Mouse (Mus musculus) hindbrain, embryonic 12.5 days (tissue): ENCODE data around the gene Tmem265. TPM values are rescaled to one million over a fixed set of nuclear protein-coding genes. Genes with fewer than 3 reads are reported as not detected.

ENCODE experiments used
- ATAC-seq: fragments of 200-750 bp; cut with Nextera tagmentation; 2 replicates; pipeline ENCODE4 v1.8.0; 2017; ENCODE audit warnings: moderate TSS enrichment; ENCODE audit not compliant: low FRiP score
- H3K27ac ChIP-seq: fragments of 300-500 bp; sonication (generic); 2 replicates; pipeline ENCODE4 v1.5.1; 2016; ENCODE audit warnings: mild to moderate bottlenecking
- H3K27me3 ChIP-seq: fragments of 300-500 bp; sonication (generic); 2 replicates; pipeline ENCODE4 v1.6.1; 2016; ENCODE audit warnings: mild to moderate bottlenecking
- H3K36me3 ChIP-seq: fragments of 300-500 bp; sonication (generic); 2 replicates; pipeline ENCODE4 v1.6.1; 2016; ENCODE audit warnings: mild to moderate bottlenecking
- H3K4me1 ChIP-seq: fragments of 300-500 bp; sonication (generic); 2 replicates; pipeline ENCODE4 v1.6.1; 2016
- H3K4me2 ChIP-seq: fragments of 300-500 bp; sonication (generic); replicated peaks from 2 replicates; pipeline ENCODE4 v1.6.1; 2016; ENCODE audit warnings: mild to moderate bottlenecking
- H3K4me3 ChIP-seq: fragments of 300-500 bp; sonication (generic); 2 replicates; pipeline ENCODE4 v1.5.1; 2016; ENCODE audit warnings: mild to moderate bottlenecking
- H3K9ac ChIP-seq: fragments of 300-500 bp; sonication (generic); 2 replicates; pipeline ENCODE4 v1.6.1; 2016; ENCODE audit warnings: mild to moderate bottlenecking, moderate library complexity
- H3K9me3 ChIP-seq: fragments of 300-500 bp; sonication (generic); replicated peaks from 2 replicates; pipeline ENCODE4 v1.6.1; 2016; ENCODE audit warnings: mild to moderate bottlenecking
- WGBS: fragments of 180-500 bp; shearing (Covaris S2); methylation state at CpG from one replicate; pipeline ENCODE4 v1.1.7; 2016; 5-methylcytosine and 5-hydroxymethylcytosine counted together
- polyA plus RNA-seq: library from polyadenylated mRNA; unstranded; fragments of >200 nt; fragmentation: Nextera tagmentation; extraction: Ambion mirVana; gene quantifications from 2 replicates; pipeline ENCODE4 v1.2.1, GENCODE M21; 2016

Tmem265 gene
- polyA plus RNA-seq, 1 experiment from 2014 or later: 5.4 TPM

DNA sequence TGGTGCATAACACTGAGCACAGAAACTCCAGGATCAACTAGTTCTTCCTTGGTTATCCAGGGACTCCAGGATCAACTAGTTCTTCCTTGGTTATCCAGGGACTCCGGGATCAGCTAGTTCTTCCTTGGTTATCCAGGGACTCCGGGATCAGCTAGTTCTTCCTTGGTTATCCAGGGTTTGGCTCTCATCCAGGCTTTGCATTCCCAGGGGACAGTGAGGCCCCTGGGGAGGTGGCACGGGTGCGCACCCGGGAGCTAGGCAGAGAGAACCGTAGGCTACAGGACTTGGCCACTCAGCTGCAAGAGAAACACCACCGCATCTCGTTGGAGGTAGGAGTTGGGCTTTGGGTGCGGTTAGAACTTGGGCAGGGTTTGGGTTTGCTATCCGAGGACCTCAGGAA is 29.9 kb downstream of the Tmem265 start:
- no peak for ATAC-seq
- Histone ChIP-seq H3K9me3 (no peaks in the 10 kb centered on the region), H3K4me3 (no peak overlapping the region), H3K4me2 (no peak overlapping the region), H3K9ac (no peak overlapping the region), H3K4me1 (peaks cover 19% of the 10 kb centered on the region), H3K27me3 (no peaks in the 10 kb centered on the region), H3K36me3 (peaks cover 60% of the 10 kb centered on the region), H3K27ac (no peak overlapping the region)
- 95% methylated on average over 10 of the region's 10 CpGs for WGBS

DNA sequence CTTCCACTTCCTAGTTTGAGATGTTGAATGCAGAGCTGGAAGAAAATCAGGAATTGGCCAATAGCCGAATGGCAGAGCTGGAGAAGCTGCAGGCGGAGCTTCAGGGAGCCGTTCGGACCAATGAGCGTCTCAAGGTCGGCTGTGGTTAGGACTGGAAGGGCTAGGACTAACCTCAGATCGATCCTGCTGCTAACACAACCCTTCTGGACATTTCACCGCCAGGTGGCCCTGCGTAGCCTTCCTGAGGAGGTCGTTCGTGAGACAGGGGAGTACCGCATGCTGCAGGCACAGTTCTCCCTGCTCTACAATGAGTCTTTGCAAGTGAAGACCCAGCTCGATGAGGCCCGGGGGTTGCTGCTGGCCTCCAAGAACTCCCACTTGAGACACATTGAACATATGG is 31.4 kb downstream of the Tmem265 start:
- 90% methylated on average over 14 of the region's 14 CpGs for WGBS
- Histone ChIP-seq H3K4me1 (peaks cover 12% of the 10 kb centered on the region), H3K27ac (no peak overlapping the region), H3K9ac (no peak overlapping the region), H3K9me3 (no peaks in the 10 kb centered on the region), H3K4me2 (no peak overlapping the region), H3K36me3 (peaks cover 74% of the 10 kb centered on the region), H3K27me3 (no peaks in the 10 kb centered on the region), H3K4me3 (no peak overlapping the region)
- ATAC-seq: no peak

DNA sequence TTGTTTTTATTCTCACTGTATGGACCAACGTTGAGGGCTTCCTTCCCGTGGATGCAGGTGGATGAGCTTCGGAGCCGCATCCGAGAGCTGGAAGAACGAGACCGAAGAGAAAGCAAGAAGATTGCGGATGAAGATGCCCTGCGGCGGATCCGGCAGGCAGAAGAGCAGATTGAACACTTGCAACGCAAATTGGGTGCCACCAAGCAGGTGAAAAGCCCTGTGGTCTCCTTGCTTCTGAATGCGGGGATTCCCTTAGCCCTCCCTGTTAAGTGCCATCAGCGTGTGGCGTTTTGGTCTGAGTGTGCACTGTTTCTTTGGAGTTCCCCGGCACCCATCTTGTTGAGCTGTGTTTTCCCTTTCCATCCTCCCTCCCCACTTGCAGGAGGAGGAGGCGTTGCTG is 35.6 kb downstream of the Tmem265 start:
- Histone ChIP-seq H3K4me2 (no peak overlapping the region), H3K27me3 (no peaks in the 10 kb centered on the region), H3K4me3 (no peak overlapping the region), H3K9me3 (no peaks in the 10 kb centered on the region), H3K4me1 (no peaks in the 10 kb centered on the region), H3K9ac (no peak overlapping the region), H3K36me3 (peaks cover 98% of the 10 kb centered on the region), H3K27ac (no peak overlapping the region)
- 94% methylated on average over 17 of the region's 17 CpGs for WGBS
- ATAC-seq: no peak

DNA sequence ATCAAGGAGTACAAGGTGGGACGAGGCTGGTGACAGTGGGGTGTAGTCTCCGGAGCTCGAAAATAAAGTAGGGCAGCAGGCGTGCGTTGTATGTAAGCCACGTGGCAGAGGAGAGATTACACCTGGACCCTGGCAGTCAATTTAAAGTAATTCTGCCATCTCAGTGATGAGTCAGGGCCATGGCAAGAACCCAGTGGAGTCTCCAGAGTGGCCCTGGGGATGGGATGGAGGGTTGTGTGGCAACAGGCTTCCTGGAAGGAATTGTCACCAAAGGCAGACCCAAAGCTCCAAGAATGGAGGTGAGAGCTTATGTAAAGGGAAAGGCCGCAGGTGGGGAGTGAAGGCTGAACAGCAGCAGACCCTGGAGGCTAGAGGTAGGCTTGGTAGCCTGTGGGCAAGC is 39.4 kb downstream of the Tmem265 start:
- WGBS: 97% methylated on average over 7 of the region's 7 CpGs
- Histone ChIP-seq H3K4me1 (no peaks in the 10 kb centered on the region), H3K9ac (no peak overlapping the region), H3K27ac (no peak overlapping the region), H3K4me3 (no peak overlapping the region), H3K4me2 (no peak overlapping the region), H3K27me3 (no peaks in the 10 kb centered on the region), H3K9me3 (no peaks in the 10 kb centered on the region), H3K36me3 (peaks cover 92% of the 10 kb centered on the region)
- no peak for ATAC-seq

DNA sequence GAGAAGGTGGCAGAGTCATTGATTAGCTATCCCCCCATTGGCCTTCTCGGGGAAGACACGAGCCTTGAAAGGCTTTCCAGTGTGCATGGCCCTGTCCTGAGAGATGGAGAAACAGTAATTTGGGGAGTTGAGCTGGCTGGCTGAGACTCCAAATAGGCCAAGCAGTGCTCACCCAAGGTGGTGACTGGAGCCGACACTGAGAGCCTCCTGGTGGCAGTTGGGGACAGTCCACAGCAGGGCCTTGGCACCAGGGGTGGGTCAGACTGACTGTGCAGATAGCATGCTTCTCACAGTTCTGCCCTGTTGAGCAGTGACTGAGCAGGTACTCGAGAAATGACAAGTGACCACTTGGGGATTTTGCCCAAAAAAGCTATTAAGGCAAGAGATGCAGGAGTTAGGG is 40.5 kb downstream of the Tmem265 start:
- H3K36me3 ChIP-seq: peaks cover 88% of the 10 kb centered on the region
- H3K4me3 ChIP-seq: no peak overlapping the region
- no peak overlapping the region for H3K27ac ChIP-seq
- H3K9ac ChIP-seq: no peak overlapping the region
- no peak overlapping the region for H3K4me2 ChIP-seq
- H3K4me1 ChIP-seq: no peaks in the 10 kb centered on the region
- WGBS: 91% methylated on average over 4 of the region's 4 CpGs
- no peaks in the 10 kb centered on the region for H3K9me3 ChIP-seq
- ATAC-seq: no peak
- H3K27me3 ChIP-seq: no peaks in the 10 kb centered on the region

DNA sequence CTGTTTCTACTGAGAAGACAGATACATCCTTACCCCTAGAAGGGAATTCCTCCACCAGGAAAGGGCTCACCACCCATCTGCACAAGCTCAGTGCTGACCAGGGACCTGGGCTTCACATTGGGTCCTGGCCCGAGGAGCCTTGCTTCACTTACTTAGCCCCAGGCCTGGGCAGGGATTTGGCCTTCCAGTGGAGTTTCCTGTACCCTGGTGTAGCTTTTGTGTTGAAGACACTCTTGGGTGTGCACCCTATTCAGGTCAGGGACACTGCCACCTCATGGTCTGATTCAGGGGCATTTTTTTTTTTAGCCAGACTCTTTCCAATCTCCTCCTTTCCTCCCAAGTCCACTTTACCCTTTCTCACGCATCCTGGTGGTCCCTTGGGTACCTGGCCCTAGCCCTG is 41.7 kb downstream of the Tmem265 start:
- WGBS: 95% methylated on average over 2 of the region's 2 CpGs
- H3K27ac ChIP-seq: no peak overlapping the region
- H3K4me3 ChIP-seq: no peak overlapping the region
- no peak for ATAC-seq
- H3K4me1 ChIP-seq: no peaks in the 10 kb centered on the region
- no peaks in the 10 kb centered on the region for H3K9me3 ChIP-seq
- no peaks in the 10 kb centered on the region for H3K27me3 ChIP-seq
- H3K9ac ChIP-seq: no peak overlapping the region
- no peak overlapping the region for H3K4me2 ChIP-seq
- H3K36me3 ChIP-seq: peaks cover 88% of the 10 kb centered on the region

DNA sequence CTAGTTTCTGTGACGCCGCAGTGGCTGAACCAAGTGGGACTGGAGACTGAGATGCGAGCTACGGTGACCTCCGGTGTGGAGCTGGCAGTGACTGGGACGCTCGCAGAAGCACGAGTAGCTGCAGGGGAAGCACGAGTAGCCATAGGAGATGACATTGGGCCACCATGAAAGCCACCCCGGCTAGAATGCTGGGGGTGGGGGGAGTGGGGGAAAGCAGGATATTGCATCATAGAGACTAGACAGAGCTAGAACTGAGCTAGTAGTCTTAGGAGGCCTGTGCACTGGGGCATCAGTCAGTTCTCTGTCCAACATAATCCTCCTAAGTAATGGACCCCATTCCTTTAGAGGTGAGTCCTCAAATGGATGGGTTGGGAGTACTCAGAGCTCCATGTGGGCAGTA is 43.1 kb downstream of the Tmem265 start:
- Histone ChIP-seq H3K9ac (no peak overlapping the region), H3K4me2 (no peak overlapping the region), H3K27me3 (no peaks in the 10 kb centered on the region), H3K9me3 (no peaks in the 10 kb centered on the region), H3K4me1 (no peaks in the 10 kb centered on the region), H3K36me3 (peaks cover 88% of the 10 kb centered on the region), H3K4me3 (no peak overlapping the region), H3K27ac (no peak overlapping the region)
- 91% methylated on average over 10 of the region's 10 CpGs for WGBS
- no peak for ATAC-seq

DNA sequence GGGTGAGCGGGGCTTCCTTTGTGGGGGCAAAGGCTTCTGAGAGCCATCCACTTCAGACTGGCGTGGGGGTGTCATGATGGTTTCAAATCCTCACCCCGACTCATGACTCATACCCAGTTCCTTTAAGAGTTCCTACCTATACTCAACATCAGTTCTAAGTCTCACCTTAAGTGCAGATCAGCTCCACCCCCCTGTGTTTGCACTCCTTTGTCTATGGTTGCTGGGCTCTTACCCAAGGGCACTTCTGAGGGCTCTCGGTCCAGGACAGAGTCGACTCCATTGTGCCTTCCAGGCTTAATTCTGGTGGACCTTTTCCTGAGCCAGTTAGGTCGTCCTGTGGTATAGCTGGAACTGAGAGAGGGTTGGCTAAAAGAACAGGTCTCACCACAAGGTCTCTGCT is 46.0 kb downstream of the Tmem265 start:
- Histone ChIP-seq H3K4me3 (no peak overlapping the region), H3K36me3 (peaks cover 90% of the 10 kb centered on the region), H3K4me2 (no peak overlapping the region), H3K9me3 (no peaks in the 10 kb centered on the region), H3K4me1 (no peaks in the 10 kb centered on the region), H3K27me3 (no peaks in the 10 kb centered on the region), H3K27ac (no peak overlapping the region), H3K9ac (no peak overlapping the region)
- ATAC-seq: no peak
- WGBS: 88% methylated on average over 6 of the region's 6 CpGs

DNA sequence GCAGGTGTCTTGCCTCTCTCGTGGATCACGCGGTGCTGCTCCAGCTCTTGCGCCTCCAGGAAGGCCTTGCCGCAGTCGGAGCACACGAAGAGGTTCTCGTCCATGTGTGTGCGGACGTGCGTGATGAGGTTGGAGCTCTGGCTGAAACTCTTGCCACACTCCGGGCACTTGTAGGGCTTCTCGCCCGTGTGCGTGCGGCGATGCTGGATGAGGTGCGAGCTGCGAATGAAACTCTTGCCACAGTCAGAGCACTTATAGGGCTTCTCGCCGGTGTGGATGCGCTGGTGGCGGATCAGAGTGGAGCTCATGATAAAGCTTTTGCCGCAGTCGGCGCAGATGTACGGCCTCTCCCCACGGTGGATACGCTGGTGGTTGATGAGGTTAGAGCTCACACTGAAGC is 49.8 kb downstream of the Tmem265 start:
- H3K9me3 ChIP-seq: no peaks in the 10 kb centered on the region
- no peak overlapping the region for H3K9ac ChIP-seq
- WGBS: 97% methylated on average over 29 of the region's 29 CpGs
- no peak overlapping the region for H3K27ac ChIP-seq
- peaks cover 69% of the 10 kb centered on the region for H3K36me3 ChIP-seq
- H3K27me3 ChIP-seq: no peaks in the 10 kb centered on the region
- no peak overlapping the region for H3K4me3 ChIP-seq
- H3K4me1 ChIP-seq: peaks cover 12% of the 10 kb centered on the region
- no peak for ATAC-seq
- H3K4me2 ChIP-seq: no peak overlapping the region

DNA sequence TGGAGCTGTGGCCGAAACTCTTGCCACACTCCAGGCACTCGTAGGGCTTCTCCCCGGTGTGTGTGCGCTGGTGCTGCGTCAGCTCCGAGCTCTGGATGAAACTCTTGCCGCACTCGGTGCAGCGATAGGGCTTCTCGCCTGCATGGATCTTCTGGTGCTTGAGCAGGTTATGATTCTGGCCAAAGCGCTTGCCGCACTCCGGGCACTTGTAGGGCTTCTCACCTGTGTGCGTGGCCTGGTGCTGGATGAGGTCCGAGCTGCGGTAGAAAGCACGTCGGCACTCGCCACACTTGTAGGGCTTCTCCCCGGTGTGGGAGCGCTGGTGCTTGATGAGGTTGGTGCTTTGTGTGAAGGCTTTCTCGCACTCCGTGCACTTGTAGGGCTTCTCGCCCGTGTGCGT is 50.4 kb downstream of the Tmem265 start:
- H3K36me3 ChIP-seq: peaks cover 64% of the 10 kb centered on the region
- no peak overlapping the region for H3K4me3 ChIP-seq
- no peaks in the 10 kb centered on the region for H3K27me3 ChIP-seq
- no peak overlapping the region for H3K9ac ChIP-seq
- WGBS: 96% methylated on average over 26 of the region's 26 CpGs
- H3K9me3 ChIP-seq: no peaks in the 10 kb centered on the region
- no peak for ATAC-seq
- no peak overlapping the region for H3K27ac ChIP-seq
- H3K4me1 ChIP-seq: peaks cover 17% of the 10 kb centered on the region
- H3K4me2 ChIP-seq: no peak overlapping the region

DNA sequence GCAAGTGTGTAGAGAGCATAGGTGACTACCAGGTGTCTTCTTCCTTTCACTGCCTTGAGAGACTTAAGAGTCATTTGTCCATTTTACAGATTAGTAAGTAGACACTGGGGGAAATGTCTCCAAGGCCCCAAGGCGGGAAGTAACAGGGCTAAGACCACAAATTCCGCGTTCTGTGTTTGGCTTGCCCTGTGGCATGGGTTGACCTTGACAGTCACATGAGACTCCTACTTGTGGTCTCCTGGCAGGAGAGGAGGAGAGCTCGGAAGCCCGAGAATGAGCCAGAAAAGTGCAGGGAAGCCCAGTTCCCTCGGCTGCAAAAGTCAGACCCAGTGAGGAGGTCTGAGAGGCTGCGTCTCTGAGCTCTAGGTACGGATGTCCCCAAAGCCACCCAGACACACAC is 52.3 kb downstream of the Tmem265 start:
- Histone ChIP-seq H3K36me3 (peaks cover 44% of the 10 kb centered on the region), H3K4me3 (peak overlapping the region; percentile 100), H3K27ac (no peak overlapping the region), H3K9me3 (no peaks in the 10 kb centered on the region), H3K27me3 (no peaks in the 10 kb centered on the region), H3K4me1 (peaks cover 26% of the 10 kb centered on the region), H3K9ac (peak overlapping the region; percentile 98), H3K4me2 (peak overlapping the region; percentile 82)
- 79% methylated on average over 8 of the region's 8 CpGs for WGBS
- no peak for ATAC-seq

DNA sequence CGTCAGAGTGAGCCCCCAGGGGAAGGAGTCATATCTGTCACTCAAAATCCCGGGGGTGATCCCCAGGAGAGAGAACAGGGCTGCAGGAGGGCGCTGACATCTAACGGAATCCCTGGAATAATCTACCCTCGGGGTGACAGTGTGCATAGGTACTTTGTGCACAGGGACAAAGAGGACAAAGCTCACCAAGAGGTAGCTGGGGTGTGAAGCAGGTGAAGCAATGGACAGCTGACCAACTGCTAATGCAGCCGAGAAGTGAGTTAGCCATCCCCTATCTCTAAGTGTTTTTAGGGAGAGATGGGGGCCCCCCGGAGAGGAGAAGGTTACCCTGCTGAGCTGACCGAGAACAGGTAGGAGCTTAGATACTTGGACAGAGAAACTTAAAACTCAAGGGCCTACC is 52.9 kb downstream of the Tmem265 start:
- WGBS: 25% methylated on average over 8 of the region's 8 CpGs

DNA sequence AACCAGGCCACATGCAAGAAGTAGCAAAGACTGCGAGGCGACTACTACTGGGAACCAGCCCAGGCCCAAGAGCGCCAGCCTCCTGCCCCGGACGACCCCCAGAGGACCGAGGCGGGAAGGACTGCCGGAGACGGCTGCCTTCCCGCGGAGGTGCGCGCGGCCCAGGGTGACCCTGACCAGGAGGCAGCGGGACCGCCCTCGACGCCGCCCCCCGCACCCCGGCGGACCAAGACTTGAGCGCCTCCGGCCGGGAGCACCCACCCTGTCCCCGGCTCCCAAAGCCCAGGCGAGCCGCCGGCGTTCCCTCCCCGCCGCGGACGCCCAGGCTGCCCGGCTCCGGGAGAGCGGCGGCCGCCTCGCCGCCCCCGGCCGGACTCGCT is 53.3 kb downstream of the Tmem265 start:
- H3K9ac ChIP-seq: peak overlapping the region; percentile 98
- peak overlapping the region; percentile 87 for H3K27ac ChIP-seq
- H3K4me2 ChIP-seq: peak overlapping the region; percentile 82
- no peak; the same call in 1 of the 2 replicates for ATAC-seq
- no peaks in the 10 kb centered on the region for H3K9me3 ChIP-seq
- H3K4me3 ChIP-seq: peak overlapping the region; percentile 100
- H3K27me3 ChIP-seq: no peaks in the 10 kb centered on the region
- WGBS: 0% methylated on average over 14 of the region's 44 CpGs
- peaks cover 26% of the 10 kb centered on the region for H3K4me1 ChIP-seq
- H3K36me3 ChIP-seq: peaks cover 34% of the 10 kb centered on the region

More for the DNA sequence above, 52.9 kb downstream of the Tmem265 start:
- Histone ChIP-seq H3K4me3 (peak overlapping the region; percentile 100), H3K9ac (peak overlapping the region; percentile 98), H3K9me3 (no peaks in the 10 kb centered on the region), H3K27ac (peak overlapping the region; percentile 87; the same call in 1 of the 2 replicates), H3K27me3 (no peaks in the 10 kb centered on the region), H3K36me3 (peaks cover 39% of the 10 kb centered on the region), H3K4me1 (peaks cover 26% of the 10 kb centered on the region), H3K4me2 (peak overlapping the region; percentile 82)
- ATAC-seq: no peak
